Mouse (Mus musculus) left cerebral cortex, postnatal 14 days (tissue): ENCODE measurements around the gene Tnik. TPM values are rescaled to one million over a fixed set of nuclear protein-coding genes. Genes with fewer than 3 reads are reported as not detected.

Source experiments
- DNase-seq, 2 experiments: peaks; one replicate each; pipeline ENCODE4 v3.0.0; 2021 to 2022; ENCODE audit warnings: low spot score in 2 of 2, mixed read lengths in 1 of 2
- intact Hi-C: fragments of 180-260 bp; cut with DNase I; formaldehyde crosslinking; loops from one replicate; pipeline ENCODE4 v1.15.1; 2025
- total RNA-seq, 2 experiments: library from RNA; stranded (reverse); gene quantifications; 2 replicates each; pipeline ENCODE4 v1.2.3; 2021

The Tnik gene
- total RNA-seq, 2 experiments from 2014 or later, result 216 to 232 TPM

DNA sequence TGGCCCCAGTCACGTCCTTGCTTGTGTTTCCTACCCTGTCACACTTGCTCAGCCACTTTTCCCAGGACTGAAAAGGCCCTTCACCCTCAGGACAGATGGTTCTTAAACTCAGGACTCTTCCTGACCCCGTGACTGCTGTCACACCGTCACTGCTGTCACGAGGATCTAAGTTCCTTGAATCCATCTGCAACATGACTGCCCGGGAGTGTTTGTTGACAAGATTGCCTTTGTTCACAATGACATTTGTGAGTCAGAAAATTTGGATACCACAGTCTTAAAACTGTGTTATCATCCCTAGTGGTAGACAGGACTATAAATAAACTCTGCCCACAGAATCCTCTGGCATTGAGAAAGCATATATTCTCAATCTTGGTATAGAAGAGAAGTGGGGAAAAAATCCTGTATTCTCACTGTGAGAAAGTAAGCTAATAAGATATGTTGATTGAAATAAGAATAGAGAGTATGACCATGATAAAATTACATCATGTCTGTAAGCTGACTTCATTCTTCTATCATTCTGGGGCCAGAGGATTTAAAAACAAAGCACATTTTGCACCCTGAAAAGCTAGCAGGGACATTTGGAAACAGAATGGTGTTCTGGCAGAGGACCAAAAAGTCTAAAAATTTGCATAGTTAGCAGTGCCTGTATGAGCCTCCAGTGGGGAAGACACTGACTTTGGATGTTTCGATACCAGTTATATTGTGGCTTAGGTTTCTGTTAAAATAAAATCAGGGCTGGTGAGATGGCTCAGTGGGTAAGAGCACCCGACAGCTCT, 293.0 kb downstream of the Tnik start:
- intact Hi-C loops, result loop anchor here (5.0 kb wide), 2 partner anchors 289 to 394 kb away; no protein-coding TSS in a partner anchor
- DNase-seq, result peak in 1 of 2 experiments; percentile 61

DNA sequence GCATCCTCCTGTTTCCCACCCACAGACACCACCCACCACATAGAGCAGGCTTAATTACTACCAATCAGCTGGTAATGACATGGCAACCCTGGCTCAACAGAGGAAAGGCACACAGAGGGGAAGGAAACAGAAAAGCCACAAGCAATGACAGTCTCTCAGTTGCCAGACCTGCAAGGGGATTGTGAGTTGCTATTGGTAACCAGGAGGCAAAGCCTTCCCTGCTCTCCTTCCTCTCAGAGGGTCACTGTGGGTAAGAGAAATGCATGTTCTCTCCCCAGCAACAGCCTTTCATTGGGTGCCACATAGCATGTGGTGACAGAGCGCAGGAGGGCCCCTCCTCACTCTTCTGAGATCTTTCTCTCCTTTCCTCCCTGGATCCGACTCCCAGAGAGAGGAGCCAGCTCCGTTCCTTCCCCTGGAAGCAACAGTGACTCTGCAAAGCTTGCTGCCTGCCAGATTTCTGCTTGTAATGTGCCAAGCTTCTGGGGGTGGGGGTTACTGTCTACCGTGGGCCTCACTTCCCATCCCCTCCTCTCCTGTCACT, 295.4 kb downstream of the Tnik start:
- intact Hi-C loops, result loop anchor here (5.0 kb wide), 2 partner anchors 291 to 396 kb away; no protein-coding TSS in a partner anchor
- peak; percentile 79 to 92 for DNase-seq

DNA sequence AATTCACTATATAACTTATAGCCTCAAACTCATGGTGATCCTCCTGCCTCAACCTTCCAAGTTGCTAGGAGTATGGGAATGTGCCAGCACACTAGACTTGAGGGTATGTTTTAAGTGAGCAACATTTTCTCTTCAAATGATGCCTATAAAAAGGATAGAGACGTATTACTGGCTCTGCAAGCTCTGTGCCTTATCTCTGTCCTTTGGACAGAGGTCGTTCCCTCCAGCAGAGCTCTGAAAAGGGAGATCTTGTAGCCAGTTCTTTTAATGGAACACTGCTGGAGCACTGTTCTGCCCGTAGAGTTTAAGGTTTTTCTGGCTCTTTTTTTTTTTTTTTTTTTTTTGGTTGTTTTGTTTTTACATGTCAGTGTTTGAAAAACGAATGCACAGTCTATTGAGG, 298.4 kb downstream of the Tnik start:
- DNase-seq, result no peak
- intact Hi-C loops, result loop anchor here (10.0 kb wide), 1 partner anchor 183 kb away; no protein-coding TSS in a partner anchor

DNA sequence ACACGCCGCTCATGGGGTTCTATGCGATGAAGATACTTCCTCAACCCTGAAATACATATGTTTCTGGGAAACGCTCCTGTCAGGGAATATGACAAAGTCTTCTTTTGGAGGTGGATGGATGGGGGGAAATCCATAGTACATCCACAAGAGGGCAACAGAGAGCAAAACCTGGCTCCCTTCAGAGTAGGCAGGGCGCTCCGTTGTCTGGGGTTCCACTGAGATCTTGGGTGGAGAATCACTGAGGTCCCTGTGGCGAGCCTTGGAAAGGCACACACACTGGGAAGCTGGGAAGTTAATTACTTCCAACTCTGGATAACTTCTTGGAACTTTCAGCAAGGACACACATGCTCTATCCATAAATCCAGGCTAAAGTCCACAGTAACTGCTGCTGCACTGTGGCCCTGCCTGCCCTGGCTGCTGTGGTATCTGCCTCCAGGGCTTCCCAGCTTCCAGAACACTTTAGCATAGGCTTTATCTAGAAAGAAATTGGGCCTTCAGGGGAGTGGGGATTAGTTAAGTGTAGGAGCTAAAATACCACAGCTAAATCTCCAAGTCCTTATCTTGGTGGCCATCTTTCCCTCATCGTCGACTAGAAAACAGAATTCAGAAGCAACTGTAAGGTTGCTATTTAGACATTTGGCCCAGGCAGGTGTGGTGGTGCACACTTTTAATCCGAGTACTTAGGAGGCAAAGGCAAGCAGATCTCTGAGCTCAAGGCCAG, 299.8 kb downstream of the Tnik start:
- no peak for DNase-seq
- intact Hi-C loops, result loop anchor here (10.0 kb wide), 1 partner anchor 182 kb away; no protein-coding TSS in a partner anchor

DNA sequence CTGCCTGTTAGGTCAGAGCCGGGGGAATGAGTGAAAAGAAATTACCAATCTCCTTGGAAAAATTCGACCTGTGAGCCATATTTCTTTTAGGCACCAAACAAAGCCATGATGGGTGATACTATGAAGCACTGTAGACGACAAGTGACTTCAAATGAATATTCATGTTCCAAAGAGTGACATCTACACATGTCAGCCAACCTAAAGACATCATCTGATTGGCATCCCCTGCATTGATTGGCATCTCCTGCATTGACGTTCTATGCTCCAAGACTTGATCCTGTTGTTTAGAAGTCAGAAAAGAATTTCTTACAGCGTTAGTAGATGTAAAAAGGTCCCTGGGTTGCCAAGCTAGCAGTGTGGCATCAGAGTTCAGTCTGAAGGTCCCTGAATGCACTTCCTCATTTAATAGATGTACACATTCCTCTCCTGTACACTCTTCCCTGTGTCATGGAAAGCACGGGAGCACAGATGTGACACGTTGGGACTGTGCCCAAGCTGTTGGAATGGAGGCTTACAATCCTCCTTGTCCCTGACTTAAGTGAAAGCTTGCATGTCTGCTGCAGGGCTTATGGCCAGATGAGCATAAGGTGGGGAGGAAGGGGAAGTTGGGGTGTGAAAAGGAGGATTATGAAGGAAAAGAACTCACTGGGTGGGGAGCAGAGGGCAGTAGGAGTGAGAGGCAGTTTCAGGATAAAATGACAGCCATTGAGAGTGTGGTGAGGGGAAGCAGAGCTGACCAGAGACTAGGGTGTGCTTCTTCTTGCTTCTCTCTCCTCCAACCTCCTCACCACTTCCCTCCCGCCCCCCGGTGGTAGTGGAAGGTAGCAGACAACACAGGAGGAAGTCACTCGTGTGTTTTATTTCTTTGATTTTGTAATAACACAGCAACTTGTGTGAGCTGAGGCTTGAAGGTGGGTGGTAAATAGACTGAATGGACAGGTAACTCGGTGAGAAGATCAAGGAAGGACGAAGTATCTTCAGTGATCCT, 301.6 kb downstream of the Tnik start:
- intact Hi-C loops, result loop anchor here (10.0 kb wide), 1 partner anchor 180 kb away; no protein-coding TSS in a partner anchor
- DNase-seq, result no peak

DNA sequence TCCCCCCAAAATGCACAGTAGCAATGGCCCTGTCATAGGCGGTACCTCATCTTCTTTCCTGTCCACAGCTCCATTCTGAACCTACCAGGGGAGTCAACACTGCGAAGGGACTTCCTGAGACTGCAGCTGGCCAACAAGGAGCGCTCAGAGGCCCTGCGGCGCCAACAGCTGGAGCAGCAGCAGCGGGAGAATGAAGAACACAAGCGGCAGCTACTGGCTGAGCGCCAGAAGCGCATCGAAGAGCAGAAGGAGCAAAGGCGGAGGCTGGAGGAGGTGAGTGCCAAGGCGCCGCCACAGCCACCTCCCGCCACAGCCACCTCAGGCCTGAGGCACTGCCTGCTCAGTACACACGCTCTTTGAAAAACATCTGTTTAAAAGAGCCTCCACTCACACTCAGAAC, 314.3 kb downstream of the Tnik start:
- peak; percentile 55 to 65 for DNase-seq
- intact Hi-C loops, result no loop called here

DNA sequence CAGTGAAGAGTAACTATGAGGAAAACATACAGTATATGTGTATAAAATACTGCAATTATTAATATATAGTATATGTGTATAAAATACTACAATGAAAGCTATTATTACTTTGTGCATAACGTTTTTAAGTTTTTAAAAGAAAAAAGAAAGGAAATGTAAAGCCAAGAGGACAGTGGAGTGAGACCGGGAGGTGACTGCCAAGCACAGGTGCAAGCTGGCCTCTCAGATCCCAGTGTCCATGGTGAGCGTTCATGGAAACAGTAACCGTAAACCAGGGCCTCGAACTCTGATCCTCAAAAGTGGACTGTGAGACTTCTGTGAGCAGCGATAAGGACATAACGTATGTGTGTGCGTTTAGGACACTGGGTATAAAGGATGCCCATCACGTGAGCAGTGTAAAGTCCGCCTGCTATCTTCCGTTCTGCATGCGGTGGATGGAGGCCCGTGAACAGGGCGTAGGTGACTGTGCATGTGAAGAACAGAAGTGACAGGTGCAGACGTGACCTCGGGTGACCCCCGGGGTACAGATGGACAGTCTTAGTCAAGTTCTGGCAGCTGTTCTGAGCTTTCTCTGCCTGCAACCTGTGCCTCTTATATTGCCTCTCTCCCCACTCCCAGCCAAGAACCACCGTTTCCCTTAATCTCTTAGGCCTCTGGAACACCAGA, 316.1 kb downstream of the Tnik start:
- no peak for DNase-seq
- intact Hi-C loops, result no loop called here

DNA sequence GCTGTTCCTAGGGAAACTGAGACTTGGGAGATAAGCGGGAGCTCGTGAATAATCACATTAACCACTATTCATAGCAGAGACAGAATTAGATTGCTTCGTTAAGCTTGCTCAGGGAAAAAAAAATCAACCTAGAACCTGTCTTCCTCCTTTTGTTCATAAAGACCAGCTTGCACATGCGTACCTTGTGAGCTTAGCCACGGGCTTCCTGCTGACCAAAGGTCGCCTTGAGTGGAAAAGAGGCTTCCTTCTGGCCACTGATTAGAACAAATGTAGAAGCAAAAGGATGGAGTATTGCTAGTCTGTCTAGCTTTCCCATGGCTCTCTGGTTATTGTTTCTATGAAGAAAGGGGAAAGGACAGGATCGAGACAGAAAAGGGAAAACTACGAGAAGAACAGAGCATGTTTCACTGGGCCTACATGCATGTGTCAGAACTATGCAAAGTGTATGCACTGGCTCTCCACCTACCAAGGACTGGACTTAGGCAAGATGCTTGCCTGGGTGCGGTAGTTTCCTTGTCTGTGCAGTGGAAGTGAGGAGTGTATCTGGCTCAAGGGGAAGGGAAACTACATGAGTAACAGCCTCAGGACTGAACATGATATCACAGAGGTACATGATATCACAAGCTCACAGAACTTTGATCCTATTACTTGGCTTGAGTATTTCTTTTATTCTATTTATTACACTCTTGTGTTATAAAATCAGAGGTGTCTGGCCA, 322.9 kb downstream of the Tnik start:
- no peak for DNase-seq
- intact Hi-C loops, result no loop called here

DNA sequence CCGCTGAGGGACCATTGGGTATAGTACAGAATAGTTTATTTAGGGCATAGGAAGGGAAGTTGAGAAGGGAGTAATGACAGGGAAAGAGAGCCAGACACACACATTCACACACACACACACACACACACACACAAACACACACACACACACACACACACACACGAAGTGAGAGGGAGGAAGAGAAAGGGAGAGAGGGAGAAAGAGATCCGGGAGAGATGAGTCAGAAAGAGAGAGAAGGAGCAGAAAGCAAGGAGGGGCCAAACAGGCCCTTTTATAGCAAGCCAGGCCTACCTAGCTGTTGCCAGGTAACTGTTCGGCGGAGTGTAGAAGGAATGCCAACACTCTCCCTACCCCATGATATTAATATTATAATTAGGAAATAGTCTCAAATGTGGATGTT, 324.8 kb downstream of the Tnik start:
- intact Hi-C loops, result no loop called here
- peak; percentile 22 to 41 for DNase-seq

DNA sequence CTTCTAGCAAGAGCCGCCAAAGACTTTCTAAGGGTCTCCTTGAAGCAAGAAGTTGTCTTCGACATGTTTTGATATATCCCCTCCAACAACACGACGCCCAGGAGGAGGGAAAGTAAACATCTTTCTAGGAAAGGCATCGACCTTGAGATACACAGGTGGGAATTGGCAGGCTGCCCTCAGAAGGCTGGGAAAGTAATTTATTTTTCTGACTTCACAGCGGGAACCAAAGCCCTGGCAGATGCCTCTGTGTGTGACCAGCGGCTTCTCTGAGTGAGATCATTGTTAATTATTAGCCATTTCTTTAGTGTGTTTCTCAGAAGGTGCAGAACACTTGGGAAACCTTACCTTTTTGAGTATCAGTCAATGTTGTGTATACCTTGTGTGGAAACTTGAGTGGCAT, 328.3 kb downstream of the Tnik start:
- intact Hi-C loops, result no loop called here
- DNase-seq, result no peak

DNA sequence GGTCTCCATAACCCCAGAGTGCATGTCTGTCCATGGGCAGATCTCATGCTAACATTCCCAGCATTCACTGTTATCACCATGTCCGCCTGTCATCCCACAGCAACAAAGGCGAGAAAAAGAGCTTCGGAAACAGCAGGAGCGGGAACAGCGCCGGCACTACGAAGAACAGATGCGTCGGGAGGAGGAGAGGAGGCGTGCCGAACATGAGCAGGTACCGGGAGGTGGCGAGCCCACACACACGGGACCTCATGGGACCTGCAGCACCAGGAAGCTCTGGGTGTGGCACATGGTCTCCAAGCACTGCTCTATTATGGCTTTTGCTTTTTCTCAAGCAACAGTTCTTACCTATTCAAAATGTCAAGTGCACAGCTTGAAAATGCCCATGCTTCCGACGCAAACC, 330.9 kb downstream of the Tnik start:
- intact Hi-C loops, result no loop called here
- DNase-seq, result no peak

DNA sequence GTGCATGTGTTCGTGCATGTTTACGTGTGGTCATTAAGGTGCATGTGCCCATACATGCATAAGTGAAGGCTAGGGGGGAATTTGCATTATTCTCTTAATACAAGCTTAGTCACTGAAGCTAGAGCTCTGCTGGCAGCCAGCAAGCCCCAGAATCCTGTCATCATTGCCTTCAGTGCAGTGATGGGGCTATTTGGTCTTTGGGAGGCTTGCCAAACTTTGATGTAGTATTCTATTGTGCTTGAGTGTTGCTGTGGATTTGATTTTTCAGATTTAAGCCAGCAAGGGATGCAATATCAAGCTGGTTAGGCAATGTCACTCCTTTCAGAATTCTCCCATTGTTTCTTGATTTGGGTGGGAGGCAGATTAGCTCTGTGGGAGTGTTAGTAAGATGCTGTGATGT, 336.5 kb downstream of the Tnik start:
- DNase-seq, result no peak
- intact Hi-C loops, result no loop called here

DNA sequence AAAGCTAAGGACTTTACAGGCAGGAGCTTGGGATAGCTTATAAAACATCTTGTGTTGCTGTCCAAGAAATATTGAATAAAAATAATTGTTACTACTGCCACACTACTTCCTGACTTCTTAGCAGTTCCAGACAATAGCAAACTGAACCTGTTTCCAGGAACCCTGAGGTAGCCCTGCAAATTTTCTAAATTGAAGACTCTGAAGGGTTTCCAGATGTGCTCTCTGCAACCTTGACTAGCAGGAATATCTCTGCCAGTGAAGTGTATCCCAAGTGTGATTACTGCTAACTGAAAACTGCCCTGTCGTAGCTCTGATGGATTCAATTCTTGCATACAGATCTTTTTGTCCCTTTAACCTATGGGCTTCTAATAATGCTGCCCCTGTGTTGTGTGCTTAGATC, 343.7 kb downstream of the Tnik start:
- no peak for DNase-seq
- intact Hi-C loops, result no loop called here

DNA sequence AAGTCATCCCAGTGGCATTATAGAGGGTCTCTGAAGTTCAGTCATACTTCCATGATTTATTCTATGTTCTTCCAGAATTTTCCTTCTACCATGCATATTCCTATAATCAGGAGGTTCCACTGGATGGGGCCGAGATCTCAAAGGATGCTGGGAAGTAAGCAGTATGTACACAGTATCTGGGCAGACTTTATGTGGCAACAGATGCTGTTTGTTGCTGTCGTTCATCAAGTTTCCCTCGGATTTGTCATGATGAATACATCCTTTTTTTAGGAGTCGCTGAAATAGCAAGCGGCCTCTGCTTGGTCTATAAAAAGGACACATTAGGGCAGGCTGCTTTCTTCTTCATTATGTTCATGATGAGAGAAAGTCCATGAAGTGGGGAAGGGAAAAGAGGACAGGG, 349.3 kb downstream of the Tnik start:
- peak; percentile 48 to 78 for DNase-seq
- intact Hi-C loops, result no loop called here

DNA sequence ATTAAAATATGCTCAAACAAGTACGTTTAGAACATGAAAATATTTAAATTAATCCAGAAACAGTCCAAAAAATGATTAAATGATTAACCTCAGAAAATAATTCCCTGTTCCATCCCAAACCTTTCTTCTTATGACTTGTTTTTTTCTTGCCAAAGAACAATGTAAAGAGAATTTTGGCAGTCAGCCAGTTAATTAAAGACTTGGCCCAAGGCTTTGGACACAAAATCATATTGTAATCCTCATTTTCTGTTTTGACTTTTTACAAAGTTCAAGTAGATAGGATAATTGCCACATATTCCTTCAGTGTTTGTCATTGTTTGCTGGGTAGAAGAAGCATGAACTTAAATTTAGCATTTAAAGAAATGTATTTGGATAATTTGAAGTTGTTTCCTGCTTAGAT, 353.4 kb downstream of the Tnik start:
- DNase-seq, result no peak
- intact Hi-C loops, result no loop called here

DNA sequence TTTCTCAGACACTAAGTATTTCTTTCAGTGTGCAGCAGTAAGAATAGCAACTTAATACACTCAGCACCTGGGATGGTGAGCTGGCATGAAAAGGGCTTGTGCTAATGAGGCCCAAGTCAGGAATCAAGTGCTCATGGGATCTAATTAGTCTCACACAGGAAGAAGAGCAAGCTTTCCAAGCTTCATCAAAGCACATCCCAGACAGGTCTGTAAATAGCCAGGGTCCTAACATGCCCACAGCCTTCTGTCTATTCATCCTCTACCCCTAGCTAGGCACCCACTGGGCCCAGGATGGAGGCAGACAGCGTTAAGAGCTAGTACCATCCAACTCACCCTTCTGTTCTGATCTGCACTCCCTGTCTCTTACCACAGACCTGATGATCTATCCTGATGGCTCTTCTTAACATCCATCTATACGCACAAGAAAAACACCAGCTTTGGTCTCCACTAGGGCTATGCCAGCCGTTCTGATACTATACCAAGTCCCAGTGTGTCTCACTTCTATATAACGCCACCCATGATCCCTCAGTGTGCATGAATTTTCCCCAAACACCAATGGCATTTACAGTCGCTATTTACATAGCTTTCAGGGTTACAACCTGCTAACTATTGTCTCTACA, 354.1 kb downstream of the Tnik start:
- no peak for DNase-seq
- intact Hi-C loops, result no loop called here

DNA sequence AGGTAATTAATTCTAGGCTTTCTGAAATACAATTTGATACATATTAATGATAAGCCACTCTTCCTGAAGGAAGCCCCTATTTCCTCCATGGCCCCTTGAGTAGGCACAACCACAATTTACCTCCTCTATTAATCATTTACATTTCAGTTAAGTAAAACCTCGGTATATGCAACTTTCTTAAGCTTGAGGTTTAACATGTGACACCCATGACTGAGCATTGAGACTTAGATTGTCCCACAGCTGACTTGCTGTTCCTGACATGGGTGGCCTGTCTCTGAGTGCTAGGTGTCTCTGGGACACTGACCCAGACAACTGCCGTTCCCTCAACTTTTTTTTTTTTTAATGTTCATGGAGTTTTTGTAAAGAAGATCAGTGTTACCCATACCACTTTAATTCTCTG, 358.8 kb downstream of the Tnik start:
- intact Hi-C loops, result no loop called here
- DNase-seq, result no peak

DNA sequence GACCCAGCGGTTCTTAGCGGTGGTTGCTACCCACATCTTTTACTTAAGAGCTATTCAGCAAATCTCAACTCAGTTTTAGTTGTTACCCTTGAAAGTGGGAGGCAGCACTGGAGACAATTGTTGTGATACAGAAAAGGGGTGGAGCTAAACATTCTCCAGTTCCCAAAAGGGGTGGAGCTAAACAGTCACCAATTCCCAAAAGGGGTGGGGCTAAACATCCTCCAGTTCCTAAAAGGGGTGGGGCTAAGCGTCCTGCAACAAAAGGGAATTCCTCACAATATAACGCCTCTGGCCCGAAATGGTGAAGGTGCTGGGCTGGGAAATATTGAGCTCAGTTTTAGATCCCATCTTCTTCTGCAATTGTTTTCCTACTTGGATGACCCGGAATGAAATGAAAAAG, 363.8 kb downstream of the Tnik start:
- no peak for DNase-seq
- intact Hi-C loops, result no loop called here
